Comparison of ENCODE assay signal across 27 mouse cellular contexts in the genomic region with DNA sequence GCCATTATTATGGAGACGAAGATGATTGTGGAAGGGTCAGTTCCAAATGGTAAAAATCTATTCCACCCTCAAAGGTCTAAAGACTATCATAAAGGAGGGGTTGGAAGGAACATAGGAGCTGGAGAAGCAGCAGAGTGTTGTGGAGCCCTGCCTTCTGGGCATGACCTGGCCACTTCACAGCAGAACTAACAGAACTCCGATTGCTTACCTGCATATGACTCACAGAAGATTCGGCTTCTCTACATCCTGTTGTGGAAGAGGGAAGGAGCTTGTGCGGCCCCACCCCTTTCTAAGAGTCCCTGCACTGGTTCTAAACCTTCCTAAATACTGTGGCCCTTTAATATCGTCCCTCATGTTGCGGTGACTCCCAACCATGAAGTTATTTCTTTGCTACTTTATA.
"Had no signal": no experiment of that assay in that cellular context is flagged by ENCODE, and none has a peak within 500 bp of the region (broad histone marks: within the 10 kb centered on the region; RNA-seq: fewer than 3 reads in every experiment).

No protein-coding gene starts in this region.

- H3K27me3 ChIP-seq: embryonic facial prominence, embryonic 12.5 days; embryonic facial prominence, embryonic 13.5 days; embryonic facial prominence, embryonic 15.5 days; forebrain, embryonic 12.5 days; forebrain, embryonic 13.5 days; forebrain, embryonic 15.5 days had no signal

- H3K9ac ChIP-seq: embryonic facial prominence, embryonic 12.5 days; embryonic facial prominence, embryonic 13.5 days; embryonic facial prominence, embryonic 15.5 days; forebrain, embryonic 12.5 days; forebrain, embryonic 13.5 days; forebrain, embryonic 15.5 days; forebrain, postnatal 0 days had no signal

- H3K36me3 ChIP-seq: embryonic facial prominence, embryonic 10.5 days; embryonic facial prominence, embryonic 12.5 days; embryonic facial prominence, embryonic 13.5 days; embryonic facial prominence, embryonic 15.5 days; forebrain, embryonic 10.5 days; forebrain, embryonic 12.5 days; forebrain, embryonic 15.5 days had no signal

- H3K4me2 ChIP-seq: embryonic facial prominence, embryonic 12.5 days; embryonic facial prominence, embryonic 13.5 days; embryonic facial prominence, embryonic 15.5 days; forebrain, embryonic 12.5 days; forebrain, embryonic 13.5 days; forebrain, embryonic 15.5 days had no signal

- DNase-seq: cerebellum, adult 2 months; cerebellum, adult 8-10 months; cerebellum, adult 9-10 months; cerebellum, adult 9-11 months; cerebellum, postnatal 14 days; cerebellum, postnatal 25 days; cerebellum, postnatal 36 days; embryo, embryonic 11 days; forebrain, postnatal 0 days; gastrocnemius, adult 2 months; gastrocnemius, postnatal 10 days; gastrocnemius, postnatal 14 days; gastrocnemius, postnatal 25 days; gastrocnemius, postnatal 36 days; heart, adult 18-20 months; heart, adult 2 months had no signal

- H3K4me3 ChIP-seq: embryonic facial prominence, embryonic 10.5 days; embryonic facial prominence, embryonic 12.5 days; embryonic facial prominence, embryonic 13.5 days; embryonic facial prominence, embryonic 15.5 days; erythroblast, embryonic 14.5 days; forebrain, embryonic 10.5 days; forebrain, embryonic 12.5 days; forebrain, embryonic 13.5 days; forebrain, embryonic 15.5 days; gastrocnemius, adult 2 months; heart, adult 2 months had no signal

- ATAC-seq: forebrain, embryonic 13.5 days; forebrain, embryonic 14.5 days; forebrain, embryonic 15.5 days; forebrain, embryonic 16.5 days; forebrain, postnatal 0 days had no signal

- H3K4me1 ChIP-seq: embryonic facial prominence, embryonic 10.5 days; embryonic facial prominence, embryonic 12.5 days; embryonic facial prominence, embryonic 13.5 days; embryonic facial prominence, embryonic 15.5 days had no signal

- H3K27ac ChIP-seq: embryonic facial prominence, embryonic 10.5 days; embryonic facial prominence, embryonic 12.5 days; embryonic facial prominence, embryonic 13.5 days; embryonic facial prominence, embryonic 15.5 days; forebrain, embryonic 10.5 days; forebrain, embryonic 12.5 days; forebrain, embryonic 13.5 days; forebrain, embryonic 15.5 days; gastrocnemius, adult 2 months; heart, adult 2 months had no signal

- H3K9me3 ChIP-seq: embryonic facial prominence, embryonic 10.5 days; embryonic facial prominence, embryonic 12.5 days; embryonic facial prominence, embryonic 13.5 days; embryonic facial prominence, embryonic 15.5 days; forebrain, embryonic 10.5 days; forebrain, embryonic 12.5 days; forebrain, embryonic 13.5 days; forebrain, embryonic 15.5 days had no signal
